Mouse (Mus musculus) embryonic facial prominence, embryonic 14.5 days (tissue): ENCODE results near the gene Scarf1. TPM values are rescaled to one million over a fixed set of nuclear protein-coding genes. Genes with fewer than 3 reads are reported as not detected.

Experiments used
- ATAC-seq: fragments of 200-750 bp; cut with Nextera tagmentation; 2 replicates; pipeline ENCODE4 v1.8.0; 2017; ENCODE audit warnings: low read depth, moderate number of reproducible peaks, moderate TSS enrichment
- DNase-seq: peaks from one replicate; pipeline ENCODE4 v3.0.0-alpha.2; 2015; ENCODE audit warnings: low spot score
- H3K27ac ChIP-seq: fragments of 300-500 bp; sonication (generic); replicated peaks from 2 replicates; pipeline ENCODE4 v1.5.1; 2014; ENCODE audit warnings: low read depth, mild to moderate bottlenecking, low read length, moderate library complexity
- H3K27me3 ChIP-seq: fragments of 300-500 bp; sonication (generic); replicated peaks from 2 replicates; pipeline ENCODE4 v1.6.1; 2014; ENCODE audit warnings: low read length; ENCODE audit not compliant: control insufficient read depth, insufficient read depth
- H3K36me3 ChIP-seq: fragments of 300-500 bp; sonication (generic); 2 replicates; pipeline ENCODE4 v1.6.1; 2014; ENCODE audit warnings: low read length, mixed read lengths; ENCODE audit not compliant: control insufficient read depth, insufficient read depth
- H3K4me1 ChIP-seq: fragments of 300-500 bp; sonication (generic); 2 replicates; pipeline ENCODE4 v1.6.1; 2014; ENCODE audit warnings: antibody characterized with exemption, low read length; ENCODE audit not compliant: control insufficient read depth, insufficient read depth
- H3K4me2 ChIP-seq: fragments of 300-500 bp; sonication (generic); 2 replicates; pipeline ENCODE4 v1.6.1; 2014; ENCODE audit warnings: low read depth, mild to moderate bottlenecking, low read length, moderate library complexity, mixed read lengths
- H3K4me3 ChIP-seq: fragments of 300-500 bp; sonication (generic); 2 replicates; pipeline ENCODE4 v1.5.1; 2014; ENCODE audit warnings: low read depth, mild to moderate bottlenecking, low read length
- H3K9ac ChIP-seq: fragments of 300-500 bp; sonication (generic); 2 replicates; pipeline ENCODE4 v1.6.1; 2014; ENCODE audit warnings: low read depth, mild to moderate bottlenecking, low read length, moderate library complexity, mixed read lengths
- H3K9me3 ChIP-seq: fragments of 300-500 bp; sonication (generic); 2 replicates; pipeline ENCODE4 v1.6.1; 2016; ENCODE audit warnings: low read length; ENCODE audit not compliant: control insufficient read depth
- WGBS: fragments of 180-500 bp; shearing (Covaris S2); extraction: QIAGEN DNeasy Blood & Tissue Kit; methylation state at CpG from one replicate; pipeline ENCODE4 v1.1.7; 2014; 5-methylcytosine and 5-hydroxymethylcytosine counted together
- polyA plus RNA-seq: library from polyadenylated mRNA; unstranded; fragments of >200 nt; fragmentation: Nextera tagmentation; extraction: Ambion mirVana; gene quantifications from 2 replicates; pipeline ENCODE4 v1.2.1, GENCODE M21; 2014

Scarf1 gene
- polyA plus RNA-seq, 1 experiment from 2014 or later: 6.9 TPM

DNA sequence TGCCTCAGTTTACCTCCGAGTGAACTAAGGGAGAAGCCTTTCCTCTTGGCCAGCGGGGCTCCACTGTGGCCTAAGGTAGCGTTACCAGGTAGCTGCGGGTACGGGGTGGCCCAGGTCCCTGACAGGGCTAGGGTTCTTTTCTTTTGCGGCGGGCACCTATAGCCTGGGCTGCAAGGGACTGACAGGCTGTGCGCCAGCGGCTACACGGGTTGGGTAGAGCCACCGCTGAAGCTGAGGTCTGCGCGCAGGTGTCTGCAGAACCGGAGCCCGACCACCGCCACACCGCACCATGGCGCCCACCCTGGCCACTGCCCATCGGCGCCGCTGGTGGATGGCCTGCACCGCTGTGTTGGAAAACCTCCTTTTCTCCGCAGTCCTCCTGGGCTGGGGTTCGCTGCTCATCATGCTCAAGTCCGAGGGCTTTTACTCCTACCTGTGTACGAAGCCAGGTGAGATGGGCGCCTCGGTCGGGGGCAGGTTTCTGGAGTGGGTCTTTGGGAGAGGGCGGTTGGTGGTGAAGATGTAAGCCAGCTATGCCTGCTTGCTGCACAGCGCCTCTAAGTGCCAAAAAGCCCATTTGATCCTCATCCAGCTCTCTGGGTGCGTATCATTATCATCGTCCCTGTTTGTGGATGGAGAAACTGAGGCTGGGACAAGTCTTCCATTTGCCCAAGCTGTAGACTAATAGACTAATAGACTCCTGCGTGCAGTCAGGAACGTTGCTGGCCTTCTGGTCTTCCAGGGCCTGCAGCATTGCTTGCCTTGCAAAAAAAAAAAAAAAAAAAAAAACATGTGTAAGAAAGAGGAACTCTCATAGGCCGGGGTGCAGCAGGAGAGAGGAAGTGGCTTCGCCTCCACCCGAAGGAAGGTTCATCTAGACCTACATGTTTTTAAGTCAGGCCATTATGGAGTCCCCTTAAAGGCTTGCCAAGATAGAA, 19.3 kb downstream of the Scarf1 start:
- H3K4me1 ChIP-seq: peaks cover 8% of the 10 kb centered on the region; the same call in 1 of the 2 replicates
- no peaks in the 10 kb centered on the region for H3K27me3 ChIP-seq
- H3K4me2 ChIP-seq: peak overlapping the region; percentile 90
- no peak for DNase-seq
- peak overlapping the region; percentile 71 for H3K4me3 ChIP-seq
- no peaks in the 10 kb centered on the region for H3K36me3 ChIP-seq
- H3K9me3 ChIP-seq: no peaks in the 10 kb centered on the region
- H3K27ac ChIP-seq: peak overlapping the region; percentile 82
- ATAC-seq: no peak
- WGBS: 18% methylated on average over 26 of the region's 38 CpGs
- H3K9ac ChIP-seq: peak overlapping the region; percentile 73

DNA sequence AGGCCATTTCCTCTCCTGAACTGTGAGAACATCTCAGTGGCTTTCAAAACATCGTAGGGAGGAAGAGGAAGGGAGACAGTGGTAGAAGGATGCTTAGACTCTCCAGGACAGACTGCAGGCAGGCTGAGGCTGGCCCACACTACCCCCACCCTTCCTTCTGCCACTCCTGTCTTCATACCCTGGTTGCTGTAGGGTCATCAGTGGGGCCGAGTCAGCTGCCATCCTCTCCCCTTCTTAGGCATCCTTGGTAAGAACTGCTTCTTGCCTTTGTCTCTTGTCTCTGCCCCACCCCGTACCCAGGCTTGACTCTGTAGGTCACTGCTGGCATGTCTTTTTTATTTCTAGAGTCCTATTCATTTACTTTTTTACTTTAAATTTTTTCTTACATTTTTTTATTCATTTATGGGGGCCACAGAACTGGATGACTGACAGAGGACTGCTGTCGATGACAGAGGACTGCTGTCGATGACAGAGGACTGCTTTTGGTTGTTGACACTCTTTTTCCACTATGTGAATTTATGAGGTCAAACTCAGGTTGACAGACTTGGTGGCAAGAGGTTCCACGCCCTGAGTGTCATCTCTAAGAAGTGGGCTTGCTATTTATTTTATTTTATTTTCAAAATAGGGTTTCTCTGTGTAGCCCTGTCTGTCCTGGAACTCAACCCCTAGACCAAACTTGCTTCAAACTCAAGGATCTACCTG, 20.1 kb downstream of the Scarf1 start:
- Histone ChIP-seq H3K36me3 (no peaks in the 10 kb centered on the region), H3K4me2 (peak overlapping the region; percentile 90), H3K27me3 (no peaks in the 10 kb centered on the region), H3K4me1 (peaks cover 8% of the 10 kb centered on the region; the same call in 1 of the 2 replicates), H3K9me3 (no peaks in the 10 kb centered on the region), H3K27ac (no peak overlapping the region; the same call in 1 of the 2 replicates), H3K4me3 (no peak overlapping the region), H3K9ac (no peak overlapping the region)
- ATAC-seq: no peak
- WGBS: 73% methylated on average over 6 of the region's 6 CpGs
- DNase-seq: no peak

DNA sequence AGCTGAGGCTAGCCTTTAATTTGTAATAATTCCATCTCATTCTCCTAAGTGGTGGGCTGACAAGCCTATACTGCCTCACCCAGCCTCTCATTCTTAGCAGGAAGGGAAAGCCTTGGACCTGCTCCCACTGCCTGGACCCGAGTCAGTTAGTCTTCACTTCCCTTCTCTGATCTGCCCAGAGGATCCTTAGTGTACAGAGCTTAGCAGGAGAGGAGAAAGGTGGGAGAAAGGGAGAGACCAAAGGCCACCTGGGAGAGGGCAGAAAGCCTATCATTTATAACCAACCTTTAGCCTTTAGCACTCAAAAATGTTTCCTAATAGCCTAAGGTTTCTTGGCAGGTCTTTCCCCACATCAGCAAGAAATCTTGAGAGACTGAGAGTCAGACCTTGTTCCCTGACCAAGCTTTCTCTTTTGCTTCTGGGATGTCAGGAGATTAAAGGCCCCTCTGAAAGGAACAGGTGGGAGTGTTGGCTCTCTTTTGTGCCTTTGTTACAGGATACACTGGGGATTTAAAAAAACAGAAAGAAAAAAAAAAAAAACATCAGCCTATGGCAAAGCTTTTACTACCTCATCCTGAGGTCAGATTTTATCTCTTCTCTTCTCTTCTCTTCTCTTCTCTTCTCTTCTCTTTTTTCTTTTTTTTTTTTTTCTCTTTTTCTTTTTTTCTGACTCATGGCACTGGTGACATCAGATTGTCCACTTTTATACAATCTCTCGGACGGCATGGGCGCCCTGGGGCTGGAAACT, 21.1 kb downstream of the Scarf1 start:
- no peak overlapping the region for H3K27ac ChIP-seq
- no peaks in the 10 kb centered on the region for H3K36me3 ChIP-seq
- DNase-seq (no peak), ATAC-seq (no peak)
- no peaks in the 10 kb centered on the region for H3K27me3 ChIP-seq
- H3K9ac ChIP-seq: no peak overlapping the region
- peaks cover 8% of the 10 kb centered on the region; the same call in 1 of the 2 replicates for H3K4me1 ChIP-seq
- H3K4me2 ChIP-seq: 0 out of 2 replicates have a peak overlapping the region, but pooled peaks have one; percentile 8
- no peaks in the 10 kb centered on the region for H3K9me3 ChIP-seq
- 48% methylated on average over 4 of the region's 4 CpGs for WGBS
- no peak overlapping the region for H3K4me3 ChIP-seq

DNA sequence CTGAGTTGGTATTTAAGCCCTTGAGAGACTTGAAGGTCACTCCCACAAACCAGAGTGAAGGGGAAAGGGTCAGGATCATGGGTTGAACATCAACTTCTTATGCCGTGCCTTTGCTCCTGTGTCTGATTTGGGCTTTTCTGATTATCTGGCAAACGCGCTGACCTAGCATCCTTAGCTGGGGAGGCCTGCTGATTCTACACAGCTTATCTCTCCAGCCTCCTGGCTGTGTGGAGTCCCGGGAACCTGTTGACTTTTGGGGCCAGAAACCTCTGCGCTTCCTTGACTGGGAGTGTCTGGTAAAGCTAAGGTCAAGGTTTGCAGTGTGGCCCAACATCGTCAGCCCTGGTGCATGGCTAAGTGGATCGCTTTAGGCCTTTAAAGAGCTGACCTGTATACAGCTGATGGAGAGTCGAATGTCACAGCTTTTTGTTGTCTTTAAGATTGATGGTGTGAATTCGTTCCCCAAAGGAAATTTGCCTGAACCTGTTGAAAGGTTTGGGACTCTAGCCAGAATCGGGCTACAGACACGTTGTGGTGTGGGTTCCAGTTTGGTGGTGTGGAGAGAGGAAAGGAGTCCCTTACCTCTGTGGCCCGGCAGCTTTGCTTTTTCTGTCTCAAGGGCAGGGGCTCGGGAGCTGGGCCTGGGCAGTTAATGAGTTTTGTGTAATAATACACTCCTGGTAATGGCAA, 21.9 kb downstream of the Scarf1 start:
- no peak overlapping the region for H3K4me2 ChIP-seq
- peaks cover 8% of the 10 kb centered on the region; the same call in 1 of the 2 replicates for H3K4me1 ChIP-seq
- H3K9ac ChIP-seq: no peak overlapping the region
- WGBS: 48% methylated on average over 13 of the region's 13 CpGs
- DNase-seq: no peak
- ATAC-seq: no peak
- H3K36me3 ChIP-seq: no peaks in the 10 kb centered on the region
- H3K27ac ChIP-seq: no peak overlapping the region
- no peaks in the 10 kb centered on the region for H3K9me3 ChIP-seq
- no peaks in the 10 kb centered on the region for H3K27me3 ChIP-seq
- no peak overlapping the region for H3K4me3 ChIP-seq

DNA sequence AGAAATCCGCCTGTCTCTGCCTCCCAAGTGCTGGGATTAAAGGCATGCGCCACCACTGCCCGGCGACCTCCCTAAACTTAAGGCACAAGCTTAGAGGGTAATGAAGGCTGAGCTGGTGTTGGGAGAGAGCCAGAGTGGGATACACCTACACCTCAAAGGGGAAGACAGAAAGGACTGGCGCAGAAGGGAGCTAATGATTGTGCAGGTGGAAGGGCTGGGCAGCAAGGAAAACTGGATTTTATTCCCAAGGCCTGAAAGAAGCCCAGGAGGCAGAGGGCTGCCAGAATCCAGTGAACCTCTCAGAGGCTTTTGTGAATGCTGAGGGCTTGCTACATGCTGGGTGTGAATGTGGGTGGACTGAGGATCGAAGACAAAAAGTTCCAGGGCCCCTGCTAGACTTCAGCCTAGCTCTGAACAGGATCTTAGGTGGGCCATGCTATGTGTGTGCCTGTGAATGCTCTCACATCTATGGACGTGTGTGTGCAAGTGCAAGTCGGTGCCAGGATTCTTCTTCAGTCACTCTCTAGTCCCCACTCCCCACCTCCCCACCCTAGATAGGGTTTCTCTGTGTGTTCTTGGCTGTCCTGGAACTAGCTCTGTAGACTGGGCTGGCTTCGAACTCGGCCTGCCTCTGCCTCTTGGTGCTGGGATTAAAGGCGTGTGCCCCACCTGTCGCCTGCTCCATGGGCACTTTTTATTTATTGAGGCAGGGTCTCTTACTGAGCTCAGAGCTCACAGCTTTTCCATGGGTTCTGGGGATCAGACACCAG, 23.1 kb downstream of the Scarf1 start:
- no peak overlapping the region for H3K4me3 ChIP-seq
- no peak for DNase-seq
- H3K9ac ChIP-seq: no peak overlapping the region
- WGBS: 86% methylated on average over 11 of the region's 12 CpGs
- no peaks in the 10 kb centered on the region for H3K27me3 ChIP-seq
- H3K4me1 ChIP-seq: peaks cover 8% of the 10 kb centered on the region; the same call in 1 of the 2 replicates
- no peak overlapping the region for H3K4me2 ChIP-seq
- H3K36me3 ChIP-seq: no peaks in the 10 kb centered on the region
- no peak overlapping the region for H3K27ac ChIP-seq
- no peak for ATAC-seq
- H3K9me3 ChIP-seq: no peaks in the 10 kb centered on the region

DNA sequence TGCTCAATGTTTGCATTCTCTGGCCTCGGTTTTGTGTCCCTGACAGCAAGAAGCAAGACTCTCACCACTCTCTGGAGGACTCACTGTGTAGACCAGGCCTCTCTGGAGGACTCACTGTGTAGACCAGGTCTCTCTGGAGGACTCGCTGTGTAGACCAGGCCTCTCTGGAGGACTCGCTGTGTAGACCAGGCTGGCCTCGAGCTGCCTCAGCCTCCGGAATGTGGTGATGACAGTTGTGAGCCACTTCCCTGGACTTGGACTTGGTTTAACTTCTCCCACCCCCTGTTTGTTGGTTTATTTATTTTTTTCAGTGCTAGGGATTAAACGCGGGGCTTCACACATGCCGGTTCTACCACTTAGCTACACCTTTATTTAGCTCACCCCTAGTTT, 23.7 kb downstream of the Scarf1 start:
- Histone ChIP-seq H3K4me1 (peaks cover 8% of the 10 kb centered on the region; the same call in 1 of the 2 replicates), H3K4me3 (no peak overlapping the region), H3K4me2 (no peak overlapping the region), H3K27ac (no peak overlapping the region; the same call in 1 of the 2 replicates), H3K9ac (no peak overlapping the region), H3K36me3 (no peaks in the 10 kb centered on the region), H3K9me3 (no peaks in the 10 kb centered on the region), H3K27me3 (no peaks in the 10 kb centered on the region)
- DNase-seq (no peak), ATAC-seq (no peak)
- WGBS: 88% methylated on average over 8 of the region's 8 CpGs

DNA sequence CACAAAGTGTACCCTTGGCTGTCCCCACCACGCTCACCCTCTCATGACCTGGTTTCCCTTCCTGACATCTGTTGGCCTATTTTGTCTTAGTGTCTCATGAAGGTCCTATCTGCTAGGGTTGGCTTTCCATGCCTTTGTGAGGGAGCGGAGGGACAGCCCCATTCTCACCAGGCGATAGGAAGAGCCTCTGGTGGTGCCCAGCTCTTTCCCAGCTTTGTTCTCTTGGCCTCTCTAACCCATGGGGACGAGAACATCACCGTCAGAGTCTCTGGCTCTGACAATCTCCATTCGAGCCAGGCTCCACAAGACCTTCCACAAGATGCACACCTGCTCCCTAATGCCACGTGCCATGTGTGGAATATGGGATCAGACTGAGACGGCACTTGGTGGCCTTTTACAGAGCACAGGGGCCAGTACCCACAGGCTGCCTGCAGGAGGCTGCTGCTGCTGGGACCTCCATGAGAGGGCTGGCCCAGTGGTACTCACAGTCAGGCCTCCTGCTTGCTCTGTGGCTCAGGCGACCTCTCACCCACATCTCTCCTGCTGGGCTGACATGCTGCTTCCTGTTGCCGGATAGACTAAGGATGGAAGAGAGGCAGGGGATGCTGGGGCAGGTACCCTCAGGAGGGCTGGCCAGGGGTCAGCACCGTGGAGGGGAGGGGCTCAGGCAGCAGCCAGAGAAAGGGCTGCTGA, 24.3 kb downstream of the Scarf1 start:
- Histone ChIP-seq H3K4me1 (peaks cover 2% of the 10 kb centered on the region; the same call in 1 of the 2 replicates), H3K36me3 (no peaks in the 10 kb centered on the region), H3K4me3 (no peak overlapping the region), H3K9ac (peak overlapping the region; percentile 21; the same call in 1 of the 2 replicates), H3K4me2 (no peak overlapping the region), H3K27me3 (no peaks in the 10 kb centered on the region), H3K27ac (peak overlapping the region; percentile 46; the same call in 1 of the 2 replicates), H3K9me3 (no peaks in the 10 kb centered on the region)
- no peak for DNase-seq
- 47% methylated on average over 10 of the region's 11 CpGs for WGBS
- ATAC-seq: peak; percentile 22; the same call in 1 of the 2 replicates
